Mouse (Mus musculus) embryonic fibroblast, embryonic 13.5 days (primary cell): ENCODE results near the gene Ptch2. TPM values are rescaled to one million over a fixed set of nuclear protein-coding genes. Genes with fewer than 3 reads are reported as not detected.

Experiments used
- H3K27ac ChIP-seq: 2 replicates; pipeline ENCODE4 v1.5.1; 2012; ENCODE audit warnings: low read length, control low read depth, inconsistent platforms; ENCODE audit not compliant: insufficient read depth
- H3K4me1 ChIP-seq: 2 replicates; pipeline ENCODE4 v1.6.1; 2011; ENCODE audit warnings: low read length; ENCODE audit not compliant: control insufficient read depth, insufficient read depth
- H3K4me3 ChIP-seq: 2 replicates; pipeline ENCODE4 v1.5.1; 2011; ENCODE audit warnings: mild to moderate bottlenecking, control low read depth, low read length; ENCODE audit not compliant: insufficient read depth
- CTCF ChIP-seq: IDR thresholded peaks from 2 replicates; pipeline ENCODE4 v1.5.1; 2011; ENCODE audit warnings: mild to moderate bottlenecking, control low read depth, low read length, moderate library complexity, borderline replicate concordance; ENCODE audit not compliant: insufficient read depth
- POLR2A ChIP-seq: IDR thresholded peaks from 2 replicates; pipeline ENCODE4 v1.6.1; 2011; ENCODE audit warnings: low read depth, mild to moderate bottlenecking, control low read depth, low read length, moderate library complexity
- polyA plus RNA-seq: library from polyadenylated mRNA; stranded (reverse); fragments of >200 nt; gene quantifications from 2 replicates; pipeline ENCODE4 v1.2.4, GENCODE M21; 2011; ENCODE audit warnings: low read depth; ENCODE audit not compliant: missing spikeins, insufficient read length

Ptch2 gene
- polyA plus RNA-seq: not detected in 2 replicates

DNA sequence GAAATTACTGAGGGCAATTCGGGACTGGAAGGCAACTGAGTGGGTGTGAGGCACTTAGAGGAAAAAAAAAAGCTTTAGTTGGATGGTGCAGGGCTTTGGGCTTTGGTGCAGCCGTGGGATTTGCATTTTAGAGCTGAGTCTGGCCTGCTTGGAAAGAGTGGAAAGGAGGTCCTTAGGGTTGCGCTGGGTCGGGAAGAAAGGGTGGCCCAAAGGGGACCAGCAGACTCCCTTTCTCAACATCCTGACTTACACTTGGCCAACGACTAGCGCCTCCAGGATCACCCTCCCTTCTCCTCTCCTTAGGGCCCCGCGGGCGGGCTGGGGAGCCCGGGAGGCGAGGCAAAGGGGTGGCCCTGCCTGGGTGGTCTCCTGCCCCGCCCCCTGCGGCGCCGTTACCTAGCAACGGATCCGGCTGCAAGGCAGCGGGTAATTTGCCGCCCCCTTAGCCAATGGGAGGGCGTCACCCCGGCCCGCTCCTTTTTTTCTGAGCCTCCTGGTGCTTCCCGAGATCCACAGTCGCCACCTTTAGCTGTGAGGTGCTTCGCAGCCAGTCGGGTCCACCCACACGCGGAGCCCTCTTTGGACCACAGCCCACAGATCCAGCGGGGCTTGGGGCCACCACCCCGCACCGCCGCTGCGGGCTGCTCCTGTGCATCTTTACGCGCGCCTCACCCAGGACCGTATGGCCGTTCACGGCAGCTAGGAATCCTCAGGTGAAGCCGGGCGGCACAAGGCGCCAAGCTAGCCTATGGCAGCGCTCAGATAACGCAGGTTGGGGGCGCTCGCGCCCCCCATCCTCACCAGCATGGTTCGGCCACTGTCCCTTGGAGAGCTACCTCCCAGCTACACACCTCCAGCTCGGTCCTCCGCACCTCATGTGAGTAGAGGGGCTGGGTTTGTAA is at the start of gene Ptch2:
Gene Ptch2 (plus strand): TSS at position 525 of the 902 bp plus-strand sequence.
- Histone ChIP-seq H3K4me1 (no peaks in the 10 kb centered on the region), H3K4me3 (peak within 1 kb of the TSS; percentile 28), H3K27ac (0 out of 2 replicates have a peak within 1 kb of the TSS, but pooled peaks have one; percentile 24)
- TF ChIP-seq CTCF: no peak

- Histone ChIP-seq H3K4me1 (no peaks in the 10 kb centered on the region), H3K27ac (no peak overlapping the region), H3K4me3 (no peak overlapping the region)
- TF ChIP-seq POLR2A: no peak
- no peak for TF ChIP-seq CTCF
These were observed 47.0 kb upstream of the Ptch2 start for GRCm38 (mm10) chr4:117048836-117049235.

- H3K27ac ChIP-seq: no peak overlapping the region
- TF ChIP-seq CTCF (no peak), POLR2A (no peak)
- no peak overlapping the region for H3K4me3 ChIP-seq
- H3K4me1 ChIP-seq: no peaks in the 10 kb centered on the region
These were observed 46.4 kb upstream of the Ptch2 start for GRCm38 (mm10) chr4:117049485-117049884.

DNA sequence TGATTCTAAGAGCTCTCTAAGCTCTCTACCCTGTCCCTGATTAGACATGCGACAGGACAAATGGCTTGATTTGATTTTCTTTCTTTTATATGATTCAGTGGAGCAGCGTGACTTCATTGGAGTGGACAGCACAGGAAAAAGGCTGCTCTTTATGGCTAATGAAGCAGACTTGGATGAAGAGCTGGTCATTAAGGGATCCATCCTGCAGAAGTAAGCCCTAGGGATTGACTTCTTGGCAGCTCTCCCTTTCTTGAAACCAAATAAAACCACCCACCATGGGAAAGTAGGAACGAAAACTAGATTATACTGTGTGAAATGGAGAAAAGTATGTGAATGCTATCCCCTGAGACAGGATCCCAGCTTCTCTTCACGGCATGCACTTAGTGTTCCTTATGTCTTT is 43.2 kb upstream of the Ptch2 start:
- H3K4me1 ChIP-seq: peaks cover 3% of the 10 kb centered on the region
- H3K27ac ChIP-seq: no peak overlapping the region
- TF ChIP-seq POLR2A (no peak), CTCF (no peak)
- H3K4me3 ChIP-seq: no peak overlapping the region

DNA sequence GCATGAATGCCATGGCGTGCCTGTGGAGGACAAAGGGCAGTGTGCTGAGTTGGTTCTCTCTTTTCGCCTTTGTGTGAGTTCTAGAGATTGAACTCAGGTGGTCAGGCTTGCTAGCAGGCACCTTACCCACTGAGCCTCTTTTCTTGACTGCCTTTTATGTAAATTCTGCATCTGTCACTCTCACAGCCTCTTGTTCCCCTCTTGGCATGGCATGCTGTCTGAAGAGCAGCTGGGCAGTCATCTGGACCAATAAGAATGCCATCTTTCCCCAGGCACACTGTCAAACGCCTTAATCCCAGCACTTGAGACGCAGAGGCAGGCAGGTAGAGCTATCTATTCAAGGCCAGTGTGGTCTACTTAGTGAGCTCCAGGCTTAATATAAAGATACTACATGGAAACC is 41.9 kb upstream of the Ptch2 start:
- no peak overlapping the region for H3K4me3 ChIP-seq
- peaks cover 3% of the 10 kb centered on the region for H3K4me1 ChIP-seq
- TF ChIP-seq POLR2A (no peak), CTCF (no peak)
- no peak overlapping the region for H3K27ac ChIP-seq

- Histone ChIP-seq H3K4me3 (no peak overlapping the region), H3K27ac (peak overlapping the region; percentile 27; the same call in 1 of the 2 replicates), H3K4me1 (peaks cover 3% of the 10 kb centered on the region)
- TF ChIP-seq POLR2A (no peak), CTCF (no peak)
These were observed 39.8 kb upstream of the Ptch2 start for GRCm38 (mm10) chr4:117056102-117056501.

DNA sequence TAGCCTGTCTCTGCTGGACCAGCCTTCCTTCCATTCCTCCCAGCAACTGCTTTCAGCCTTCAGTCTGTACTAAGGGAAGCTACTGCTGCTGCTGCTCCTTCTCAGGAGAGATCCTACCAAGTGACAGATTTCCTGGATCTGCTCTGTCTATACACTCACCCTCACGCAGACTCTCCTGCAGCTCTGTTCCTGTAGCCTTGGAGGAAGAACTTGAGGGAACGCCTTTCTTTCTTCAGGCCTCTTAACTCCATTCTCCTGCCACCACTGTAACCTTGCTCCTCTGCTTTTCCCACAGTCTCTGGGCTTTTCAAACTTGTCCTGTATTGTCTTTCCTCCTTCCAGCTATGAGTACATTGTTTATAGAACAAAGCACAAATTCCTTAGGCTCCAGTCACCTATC is 39.4 kb upstream of the Ptch2 start:
- H3K4me1 ChIP-seq: peaks cover 3% of the 10 kb centered on the region
- no peak for TF ChIP-seq POLR2A
- TF ChIP-seq CTCF: no peak

GRCm38 (mm10) chr4:117058512-117058911 is 37.4 kb upstream of the Ptch2 start:
- Histone ChIP-seq H3K27ac (no peak overlapping the region), H3K4me3 (no peak overlapping the region), H3K4me1 (peaks cover 3% of the 10 kb centered on the region)
- no peak for TF ChIP-seq POLR2A
- TF ChIP-seq CTCF: no peak

More for the DNA sequence above, 39.4 kb upstream of the Ptch2 start:
- Histone ChIP-seq H3K4me3 (no peak overlapping the region), H3K27ac (peak overlapping the region; percentile 27; the same call in 1 of the 2 replicates)

GRCm38 (mm10) chr4:117062700-117063390 is 33.0 kb upstream of the Ptch2 start:
- Histone ChIP-seq H3K4me3 (no peak overlapping the region), H3K27ac (no peak overlapping the region), H3K4me1 (no peaks in the 10 kb centered on the region)
- TF ChIP-seq CTCF (no peak), POLR2A (no peak)

- Histone ChIP-seq H3K4me3 (no peak overlapping the region), H3K4me1 (no peaks in the 10 kb centered on the region), H3K27ac (no peak overlapping the region)
- TF ChIP-seq CTCF: no peak
- no peak for TF ChIP-seq POLR2A
These were observed 27.8 kb upstream of the Ptch2 start for GRCm38 (mm10) chr4:117068035-117068434.
